Mouse (Mus musculus) heart, adult 8-10 months (tissue): ENCODE data around the gene Tulp2. TPM values are rescaled to one million over a fixed set of nuclear protein-coding genes. Genes with fewer than 3 reads are reported as not detected.

Experiments
- DNase-seq: peaks from one replicate; pipeline ENCODE4 v3.0.0; 2022; ENCODE audit warnings: low spot score
- total RNA-seq, 4 experiments: library from RNA; stranded (reverse); gene quantifications; 2 replicates each; pipeline ENCODE4 v1.2.4; 2022

The Tulp2 gene
- total RNA-seq: not detected

- peak; percentile 61 for DNase-seq
Measured at GRCm38 (mm10) chr7:45481374-45481927, at the start of gene Tulp2. TSS of gene Tulp2 (plus strand) at chr7:45481877.

GRCm38 (mm10) chr7:45433835-45434202, 47.9 kb upstream of the Tulp2 start:
- no peak for DNase-seq

GRCm38 (mm10) chr7:45434203-45435015, 47.3 kb upstream of the Tulp2 start, which contains the start of gene Gys1:
TSS of gene Gys1 (plus strand) at chr7:45434844.
- peak; percentile 100 for DNase-seq

GRCm38 (mm10) chr7:45435038-45435437, 46.6 kb upstream of the Tulp2 start:
- no peak for DNase-seq

GRCm38 (mm10) chr7:45436444-45436843, 45.2 kb upstream of the Tulp2 start:
- no peak for DNase-seq

- DNase-seq: no peak
Measured at GRCm38 (mm10) chr7:45437046-45437445, 44.6 kb upstream of the Tulp2 start.

- no peak for DNase-seq
Measured at GRCm38 (mm10) chr7:45437521-45438276, 44.0 kb upstream of the Tulp2 start, which contains the start of gene Ruvbl2. TSS of gene Ruvbl2 (minus strand) at chr7:45438096.

DNA sequence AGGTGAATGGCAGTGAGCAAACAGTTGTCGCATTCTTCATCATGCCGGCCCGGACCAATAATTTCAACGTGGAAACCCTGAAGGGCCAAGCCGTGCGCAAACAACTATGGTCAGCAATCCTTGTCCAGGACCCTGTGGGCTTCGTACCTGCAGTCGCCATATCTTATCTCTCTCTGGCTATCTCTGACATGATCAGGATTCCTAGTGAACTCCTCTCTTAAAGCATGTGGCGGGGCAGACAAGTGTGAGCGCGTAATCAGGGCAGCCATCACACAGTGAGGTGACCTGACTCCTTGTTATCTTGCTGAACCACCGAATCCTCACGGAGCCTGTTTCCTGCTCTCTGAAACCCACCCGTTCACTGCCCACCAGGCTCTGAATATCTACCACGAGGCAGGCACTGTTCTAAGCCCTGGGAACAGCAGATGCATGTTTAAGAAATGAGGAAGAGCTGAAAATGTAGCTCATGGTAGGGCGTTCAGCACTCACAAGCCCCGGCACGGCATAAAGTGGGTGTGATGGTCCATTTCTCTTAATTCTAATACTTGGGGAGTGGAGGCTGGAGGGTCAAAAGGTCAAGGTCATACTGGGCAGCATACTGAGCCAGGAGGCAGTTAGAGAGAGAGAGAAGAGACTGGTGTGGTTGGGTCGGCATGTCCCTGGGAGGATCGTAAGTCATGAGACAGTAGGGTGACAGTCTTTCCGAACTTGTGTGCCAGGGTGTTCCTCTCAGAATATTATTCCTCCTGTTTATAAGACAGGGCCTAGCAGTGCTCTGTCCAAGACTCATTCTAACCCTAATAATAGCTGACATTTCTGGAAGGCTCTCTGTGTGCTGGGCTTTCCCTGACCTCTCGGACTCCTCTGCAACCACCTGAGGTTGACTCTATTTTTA, 37.9 kb upstream of the Tulp2 start:
- no peak for DNase-seq

DNA sequence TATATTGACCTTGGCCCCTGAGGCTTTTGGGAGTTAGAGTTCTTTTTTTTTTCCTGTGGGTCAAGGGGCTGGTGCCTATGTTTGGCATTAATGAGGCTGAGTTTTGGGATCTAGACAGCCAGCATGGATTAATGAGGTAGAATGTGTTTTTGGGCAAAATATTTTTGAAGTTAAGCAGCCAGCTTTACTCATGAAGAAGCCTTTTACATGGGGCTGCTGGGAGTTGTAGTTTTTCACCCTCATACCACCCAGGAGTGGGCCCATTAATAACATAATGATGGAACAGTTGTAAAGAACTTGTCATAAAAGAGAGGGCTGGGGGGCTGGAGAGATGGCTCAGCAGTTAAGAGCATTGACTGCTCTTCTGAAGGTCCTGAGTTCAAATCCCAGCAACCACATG, 35.1 kb upstream of the Tulp2 start:
- DNase-seq: no peak

GRCm38 (mm10) chr7:45447325-45447990, 34.2 kb upstream of the Tulp2 start:
- DNase-seq: no peak

DNA sequence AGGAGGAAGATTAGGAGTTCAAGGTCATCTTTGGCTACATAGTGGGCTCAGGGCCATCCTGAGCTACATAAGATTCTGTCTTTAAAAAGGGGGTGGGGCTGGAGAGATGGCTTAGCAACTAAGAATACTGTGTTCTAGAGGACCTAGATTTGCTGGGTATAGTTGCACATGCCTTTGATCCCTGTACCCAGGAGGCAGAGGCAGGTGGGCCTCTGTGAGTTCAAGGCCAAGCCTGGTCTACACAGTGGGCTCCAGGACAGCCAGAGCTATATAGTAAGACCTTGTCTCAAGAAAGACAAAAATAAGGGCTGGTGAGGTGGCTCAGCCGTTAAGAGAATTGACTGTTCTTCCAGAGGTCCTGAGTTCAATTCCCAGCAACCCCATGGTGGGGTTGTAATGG, 31.7 kb upstream of the Tulp2 start:
- no peak for DNase-seq

DNA sequence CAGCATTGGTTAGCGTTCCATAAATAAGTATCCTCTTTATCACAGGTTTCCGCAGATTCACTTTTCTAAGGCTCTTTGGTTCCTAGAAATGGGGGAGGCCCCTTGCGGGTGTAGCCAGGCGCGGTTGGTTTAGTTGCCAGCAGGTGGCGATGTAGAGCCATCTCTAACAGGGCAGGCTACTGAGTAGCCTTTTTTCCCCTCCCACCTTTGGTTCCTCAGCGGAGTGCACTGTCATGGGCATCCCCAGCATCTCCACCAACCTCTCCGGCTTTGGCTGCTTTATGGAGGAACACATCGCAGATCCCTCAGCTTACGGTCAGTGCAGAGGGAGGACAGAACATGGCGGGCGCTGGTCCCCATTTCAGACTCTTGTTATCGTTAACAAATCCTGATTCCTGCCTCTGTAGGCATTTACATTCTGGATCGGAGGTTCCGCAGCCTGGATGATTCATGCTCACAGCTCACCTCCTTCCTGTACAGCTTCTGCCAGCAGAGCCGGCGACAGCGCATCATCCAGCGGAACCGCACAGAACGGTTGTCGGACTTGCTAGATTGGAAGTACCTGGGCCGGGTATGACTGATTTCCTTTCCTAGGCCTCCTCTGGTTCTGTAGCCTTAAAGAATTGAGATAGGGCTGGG, 30.2 kb upstream of the Tulp2 start:
- peak; percentile 80 for DNase-seq

DNA sequence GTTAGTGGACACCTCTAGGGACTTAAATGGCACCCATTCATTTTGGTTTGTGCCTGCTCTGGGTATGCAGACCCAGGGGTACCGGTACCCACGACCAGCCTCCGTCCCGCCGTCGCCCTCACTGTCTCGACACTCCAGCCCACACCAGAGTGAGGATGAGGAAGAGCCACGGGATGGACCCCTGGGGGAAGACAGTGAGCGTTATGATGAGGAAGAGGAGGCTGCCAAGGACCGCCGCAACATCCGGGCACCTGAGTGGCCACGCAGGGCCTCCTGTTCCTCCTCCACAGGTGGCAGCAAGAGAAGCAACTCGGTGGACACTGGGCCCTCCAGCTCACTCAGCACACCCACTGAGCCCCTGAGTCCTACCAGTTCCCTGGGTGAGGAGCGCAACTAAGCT, 26.7 kb upstream of the Tulp2 start:
- DNase-seq: no peak

DNA sequence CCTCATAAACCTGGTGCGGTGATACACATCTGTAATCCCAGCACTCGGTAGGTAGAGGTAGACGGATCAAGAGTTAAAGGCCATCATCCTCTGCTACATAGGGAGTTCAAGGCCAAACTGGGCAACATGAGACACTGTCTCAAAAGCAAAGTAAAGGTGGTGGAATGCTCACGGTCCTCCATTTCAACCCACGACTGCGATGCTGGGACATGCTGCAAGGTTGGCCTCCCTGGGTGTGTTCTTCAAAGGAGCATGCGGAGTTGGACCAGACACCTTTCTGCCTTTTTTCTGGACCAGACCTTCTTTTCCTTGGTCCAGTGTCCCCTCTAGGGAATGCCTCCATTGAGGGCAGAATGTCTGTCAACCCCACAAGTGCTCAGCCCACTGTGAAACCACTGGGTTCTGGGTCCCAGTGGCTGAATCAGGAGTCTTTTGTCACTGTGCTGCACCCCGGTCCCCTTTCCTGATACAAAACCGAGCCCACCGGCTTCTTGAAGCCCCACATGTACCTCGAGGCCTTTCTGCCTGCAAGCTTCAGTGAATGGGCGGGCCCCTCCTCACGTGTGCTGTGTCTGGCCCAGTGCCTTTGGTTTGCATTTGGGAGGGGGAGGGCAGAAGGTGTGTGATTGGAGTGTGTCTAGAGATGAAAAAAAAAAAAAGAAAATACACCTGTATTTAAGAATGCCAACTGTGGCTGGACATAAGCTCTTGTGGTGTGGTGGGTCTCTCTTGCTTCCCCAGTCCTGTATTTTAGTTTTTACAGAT, 25.6 kb upstream of the Tulp2 start:
- no peak for DNase-seq

GRCm38 (mm10) chr7:45456721-45457203, 24.9 kb upstream of the Tulp2 start:
- no peak for DNase-seq

- DNase-seq: peak; percentile 55
Measured at GRCm38 (mm10) chr7:45457204-45458060, 24.2 kb upstream of the Tulp2 start.

DNA sequence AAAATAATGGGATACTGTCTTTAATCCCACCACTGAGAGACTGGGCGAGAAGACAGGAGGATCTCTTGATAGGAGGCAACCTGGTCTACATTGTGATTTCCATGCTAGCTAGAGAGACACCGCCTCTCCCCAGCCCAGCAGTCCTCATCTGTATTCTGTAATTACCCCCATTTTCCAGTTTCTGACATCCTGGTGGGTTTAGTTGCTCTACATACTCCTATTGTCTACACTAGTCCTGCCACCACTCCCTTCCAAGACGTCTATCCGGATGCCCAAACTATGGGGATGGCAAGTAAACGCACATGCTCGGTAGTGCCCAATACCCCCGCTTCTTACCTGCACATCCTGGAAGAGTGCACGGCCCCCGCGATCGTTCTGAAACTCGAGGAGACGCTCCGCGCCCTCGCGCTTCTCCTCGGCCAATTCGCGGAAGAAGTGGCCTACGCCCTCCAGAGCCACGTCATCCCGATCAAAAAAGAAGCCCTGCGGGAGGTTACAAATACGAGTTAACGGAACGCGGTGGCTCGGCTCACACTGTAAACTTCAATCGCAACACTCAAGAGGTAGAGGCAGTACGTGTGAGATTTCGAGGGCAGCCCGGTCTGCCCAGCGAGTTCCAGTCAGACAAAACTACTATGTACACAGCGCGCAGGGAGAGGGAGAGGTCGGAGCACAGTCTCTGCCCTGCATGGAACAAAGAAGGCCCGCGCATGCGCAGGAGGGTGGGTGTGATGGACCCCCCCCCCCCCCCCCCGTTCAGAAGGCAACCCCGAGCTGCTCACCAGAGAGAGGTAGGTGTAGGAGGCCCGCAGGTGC, 22.7 kb upstream of the Tulp2 start:
- DNase-seq: peak; percentile 84
